Mouse (Mus musculus): ENCODE measurements around the gene Rbm10. TPM values are rescaled to one million over a fixed set of nuclear protein-coding genes. Genes with fewer than 3 reads are reported as not detected.

Gene Rbm10
- polyA plus RNA-seq, 2 experiments: 23.2 to 25.8 TPM

DNA sequence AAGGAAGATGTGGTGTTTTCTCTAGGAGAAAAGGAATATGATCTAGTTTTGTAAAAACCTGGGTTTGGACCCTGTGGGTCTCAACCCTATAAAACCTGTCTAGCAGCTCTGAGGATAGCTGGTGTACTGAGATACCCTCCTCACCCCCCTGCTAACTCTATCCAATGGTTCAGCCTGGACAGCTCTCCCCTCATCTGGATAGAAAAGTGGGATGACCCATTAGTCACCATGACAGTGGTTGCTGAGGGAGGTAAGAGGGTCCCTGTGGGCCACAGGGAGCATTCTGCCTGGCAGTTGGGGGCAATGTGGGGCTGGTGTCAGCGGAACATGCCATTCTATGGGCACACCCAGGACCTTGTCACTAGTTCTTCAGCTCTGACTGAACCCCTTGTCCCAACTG, 75.3 kb downstream of the Rbm10 start:
- no peak overlapping the region for H3K27ac ChIP-seq
- no peaks in the 10 kb centered on the region for H3K9me3 ChIP-seq (ENCODE audit: control insufficient read depth, low read length)
- DNase-seq (ENCODE audit: low read depth in 3 of 3, low spot score in 3 of 3) (no peak), ATAC-seq (ENCODE audit: insufficient read depth) (no peak)
- H3K4me1 ChIP-seq (replicated peaks; ENCODE audit: control insufficient read depth in 2 of 2, insufficient read depth in 2 of 2, low read length in 1 of 2): peaks cover 0 to 4% of the 10 kb centered on the region in 2 experiments; a peak in 2 of 4 replicates
- TF ChIP-seq EP300 (IDR thresholded peaks at IDR 0.05; ENCODE audit: low read depth): no peak
- TF ChIP-seq CTCF (IDR thresholded peaks at IDR 0.05; ENCODE audit: low read depth): no peak
- H3K4me3 ChIP-seq (ENCODE audit: insufficient read depth in 1 of 2, low read depth in 2 of 2, low read length in 2 of 2): no peak overlapping the region
- no peak overlapping the region for H3K4me2 ChIP-seq (ENCODE audit: low read depth)
- whole genome bisulfite sequencing (ENCODE audit: insufficient replicate concordance): 57% methylated on average over 1 of the region's 1 CpGs
- no peaks in the 10 kb centered on the region for H3K27me3 ChIP-seq (ENCODE audit: control insufficient read depth, insufficient read depth, low read length)
- H3K36me3 ChIP-seq (replicated peaks; ENCODE audit: control insufficient read depth, insufficient read depth, low read depth): peaks cover 28% of the 10 kb centered on the region
- no peak overlapping the region for H3K9ac ChIP-seq (replicated peaks)

DNA sequence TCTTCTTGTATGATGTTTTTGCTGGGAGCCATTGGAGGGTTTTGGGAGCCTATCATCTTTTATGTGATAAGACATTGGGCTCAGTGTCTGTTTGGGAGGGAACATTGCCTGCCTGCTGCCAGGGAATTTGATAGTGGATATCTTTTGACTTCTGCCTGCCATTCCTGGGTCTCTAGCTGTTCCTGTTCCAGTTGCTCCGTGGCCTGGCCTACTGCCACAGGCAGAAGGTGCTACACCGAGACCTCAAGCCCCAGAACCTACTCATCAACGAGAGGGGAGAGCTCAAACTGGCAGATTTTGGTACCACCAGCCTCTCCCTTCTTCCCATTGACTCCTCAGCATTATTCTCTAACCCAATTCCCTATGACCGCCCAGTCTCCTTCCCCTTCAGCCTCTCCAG, 78.5 kb downstream of the Rbm10 start:
- no peaks in the 10 kb centered on the region for H3K4me1 ChIP-seq (replicated peaks; ENCODE audit: control insufficient read depth in 2 of 2, insufficient read depth in 2 of 2, low read length in 1 of 2)
- ATAC-seq (ENCODE audit: insufficient read depth) (no peak), DNase-seq (ENCODE audit: low read depth in 3 of 3, low spot score in 3 of 3) (no peak)
- H3K27ac ChIP-seq: no peak overlapping the region
- no peak overlapping the region for H3K4me2 ChIP-seq (ENCODE audit: low read depth)
- H3K9ac ChIP-seq (replicated peaks): no peak overlapping the region
- no peaks in the 10 kb centered on the region for H3K27me3 ChIP-seq (ENCODE audit: control insufficient read depth, insufficient read depth, low read length)
- TF ChIP-seq EP300 (IDR thresholded peaks at IDR 0.05; ENCODE audit: low read depth) (no peak), CTCF (IDR thresholded peaks at IDR 0.05; ENCODE audit: low read depth) (no peak)
- H3K4me3 ChIP-seq (ENCODE audit: insufficient read depth in 1 of 2, low read depth in 2 of 2, low read length in 2 of 2): no peak overlapping the region
- H3K9me3 ChIP-seq (ENCODE audit: control insufficient read depth, low read length): no peaks in the 10 kb centered on the region
- peaks cover 28% of the 10 kb centered on the region for H3K36me3 ChIP-seq (replicated peaks; ENCODE audit: control insufficient read depth, insufficient read depth, low read depth)
- WGBS (ENCODE audit: insufficient replicate concordance): 84% methylated on average over 4 of the region's 4 CpGs

Other genes starting within 250 kb of the Rbm10 start
- 1.9 and 3.3 TPM in 2 replicates for gene Jade3, start 191.8 kb upstream of the Rbm10 start, polyA plus RNA-seq (2012; rRNA removed)
- 6.3 and 7.3 TPM in 2 replicates for gene Jade3, start 191.8 kb upstream of the Rbm10 start, polyA plus RNA-seq (2014; fragmentation: Nextera tagmentation; extraction: Ambion mirVana)
- 47.6 and 79.6 TPM in 2 replicates for gene Rgn, start 67.7 kb upstream of the Rbm10 start, polyA plus RNA-seq (2012; rRNA removed)
- gene Rgn, start 67.7 kb upstream of the Rbm10 start, polyA plus RNA-seq (2014; fragmentation: Nextera tagmentation; extraction: Ambion mirVana): 162 and 170 TPM in 2 replicates
- 76.0 and 95.3 TPM in 2 replicates for gene Ndufb11, start 116 bp downstream of the Rbm10 start, polyA plus RNA-seq (2012; rRNA removed)
- gene Ndufb11, start 116 bp downstream of the Rbm10 start, polyA plus RNA-seq (2014; fragmentation: Nextera tagmentation; extraction: Ambion mirVana): 192 and 199 TPM in 2 replicates
- gene Uba1, start 40.8 kb downstream of the Rbm10 start, polyA plus RNA-seq (2012; rRNA removed): 93.8 and 94.4 TPM in 2 replicates
- 70.7 and 73.6 TPM in 2 replicates for gene Uba1, start 40.8 kb downstream of the Rbm10 start, polyA plus RNA-seq (2014; fragmentation: Nextera tagmentation; extraction: Ambion mirVana)
- 45.5 and 47.9 TPM in 2 replicates for gene Cdk16, start 70.5 kb downstream of the Rbm10 start, polyA plus RNA-seq (2012; rRNA removed)
- gene Cdk16, start 70.5 kb downstream of the Rbm10 start, polyA plus RNA-seq (2014; fragmentation: Nextera tagmentation; extraction: Ambion mirVana): 18.1 and 22.2 TPM in 2 replicates
- gene Usp11, start 86.4 kb downstream of the Rbm10 start, polyA plus RNA-seq (2012; rRNA removed): 5.9 and 6.3 TPM in 2 replicates
- 4.8 and 5.6 TPM in 2 replicates for gene Usp11, start 86.4 kb downstream of the Rbm10 start, polyA plus RNA-seq (2014; fragmentation: Nextera tagmentation; extraction: Ambion mirVana)
- 38.3 and 43.3 TPM in 2 replicates for gene Araf, start 180.3 kb downstream of the Rbm10 start, polyA plus RNA-seq (2012; rRNA removed)
- 33.3 and 35.1 TPM in 2 replicates for gene Araf, start 180.3 kb downstream of the Rbm10 start, polyA plus RNA-seq (2014; fragmentation: Nextera tagmentation; extraction: Ambion mirVana)

All from liver, embryonic 14.5 days (tissue).